Mouse (Mus musculus): ENCODE measurements around the gene Fpgt. TPM values are rescaled to one million over a fixed set of nuclear protein-coding genes. Genes with fewer than 3 reads are reported as not detected.

Gene Fpgt
- polyA plus RNA-seq (2012): 0.28 and 1.2 TPM in 2 replicates

DNA sequence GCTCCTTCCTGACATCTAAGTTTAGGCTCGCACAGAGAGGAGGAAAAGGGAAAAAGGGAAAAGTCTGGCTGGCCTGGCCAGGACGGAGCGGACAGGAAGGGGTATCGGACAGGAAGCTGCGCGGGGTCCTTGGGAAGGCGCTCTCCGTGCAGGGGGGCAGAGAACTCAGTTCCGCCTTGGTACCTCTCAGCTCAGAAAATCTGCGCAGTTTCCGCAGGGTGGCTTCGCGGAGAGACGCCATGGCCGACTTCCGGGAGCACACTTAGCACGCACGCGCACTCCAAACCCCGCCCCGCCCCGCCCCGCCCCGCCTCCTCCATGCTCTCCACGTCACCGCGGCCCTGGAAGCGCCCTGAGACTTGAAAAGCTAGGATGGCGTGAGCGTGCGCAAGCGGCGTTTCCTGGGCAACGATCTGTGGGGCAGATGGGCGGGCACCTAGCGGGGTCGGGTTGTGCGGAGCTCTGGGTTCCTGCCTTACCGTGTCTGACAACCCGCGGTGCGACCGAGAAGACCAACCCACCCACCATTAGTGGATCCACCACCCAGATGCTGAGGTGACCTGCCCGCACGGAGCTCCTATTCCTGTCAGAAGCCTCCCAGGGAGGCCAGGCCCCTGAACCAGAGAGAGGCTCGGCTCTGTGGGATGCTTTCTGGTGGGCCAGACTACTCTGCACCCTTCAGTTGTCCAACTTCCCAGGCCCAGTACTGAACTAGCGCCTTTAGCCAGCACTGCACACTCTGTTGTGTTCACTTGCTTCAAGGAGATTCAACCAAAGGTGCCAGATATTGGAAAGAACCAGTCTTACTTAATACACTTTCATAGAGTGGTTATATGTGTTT, at the start of gene Fpgt, which contains the start of gene Lrriq3:
Gene Fpgt (minus strand): TSS at position 288 of the 841 bp plus-strand sequence.
Gene Lrriq3 (plus strand): TSS at position 319 of the 841 bp plus-strand sequence.
- TF ChIP-seq GATA1 (IDR thresholded peaks at IDR 0.05; ENCODE audit: low read length): no peak

DNA sequence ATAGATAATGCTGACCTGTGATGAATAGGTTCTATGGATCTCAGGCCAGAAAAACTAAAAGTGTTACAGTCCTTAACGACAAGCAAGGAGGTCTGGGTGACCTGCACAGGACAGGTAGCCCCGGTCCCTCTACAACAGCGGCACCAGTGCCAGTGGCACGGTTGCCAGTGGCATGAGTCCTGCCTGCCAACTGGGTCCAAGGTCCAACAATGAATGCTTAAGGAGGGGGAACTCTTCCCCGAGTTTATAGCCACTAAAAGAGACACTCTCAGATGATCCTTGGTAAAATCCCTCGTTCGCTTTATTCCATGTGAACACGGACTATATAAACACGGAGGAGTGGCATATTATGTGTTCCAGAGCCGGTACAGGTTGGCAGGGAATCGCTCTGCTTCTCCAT, 47.8 kb upstream of the Fpgt start:
- TF ChIP-seq GATA1 (IDR thresholded peaks at IDR 0.05; ENCODE audit: low read length): no peak

DNA sequence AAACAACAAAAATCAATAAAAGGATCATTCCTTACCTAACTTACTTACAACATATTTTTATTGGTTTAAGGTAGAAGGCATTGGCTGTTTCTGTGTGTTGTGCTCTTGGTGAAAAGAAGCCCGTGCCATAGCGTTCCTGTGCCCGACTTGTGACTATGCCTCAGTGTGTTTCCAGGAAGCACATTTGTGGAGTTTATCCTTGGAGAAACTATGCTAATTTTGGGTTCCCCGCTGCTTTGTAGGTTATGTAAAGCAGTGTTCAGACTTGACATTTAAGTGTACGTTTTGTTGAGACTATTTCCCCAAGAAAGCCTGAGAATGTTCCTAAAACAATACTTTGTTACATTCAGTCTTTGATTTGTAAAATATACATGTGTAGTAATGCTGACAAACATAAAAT, 44.5 kb upstream of the Fpgt start:
- no peak for TF ChIP-seq GATA1 (IDR thresholded peaks at IDR 0.05; ENCODE audit: low read length)

DNA sequence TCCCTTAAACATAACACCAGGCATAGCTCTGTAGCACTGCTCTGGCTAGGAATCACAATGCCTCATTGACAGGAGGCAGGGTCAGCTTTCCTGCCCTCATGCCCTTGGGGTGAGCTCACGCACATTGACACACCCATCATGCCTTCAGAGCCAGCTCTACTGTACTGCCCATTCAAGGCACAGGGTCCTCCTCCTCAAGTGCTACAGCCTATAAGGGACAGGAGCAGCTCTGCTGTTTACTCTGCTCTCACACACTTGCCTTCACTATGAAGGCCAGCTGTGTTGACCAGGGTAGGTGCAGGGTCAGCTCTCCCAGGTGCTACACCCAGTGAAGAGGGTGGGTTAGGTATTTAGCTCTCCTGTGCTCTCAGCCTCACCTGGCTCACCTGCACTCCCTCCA, 12.8 kb upstream of the Fpgt start:
- TF ChIP-seq GATA1 (IDR thresholded peaks at IDR 0.05; ENCODE audit: low read length): no peak

DNA sequence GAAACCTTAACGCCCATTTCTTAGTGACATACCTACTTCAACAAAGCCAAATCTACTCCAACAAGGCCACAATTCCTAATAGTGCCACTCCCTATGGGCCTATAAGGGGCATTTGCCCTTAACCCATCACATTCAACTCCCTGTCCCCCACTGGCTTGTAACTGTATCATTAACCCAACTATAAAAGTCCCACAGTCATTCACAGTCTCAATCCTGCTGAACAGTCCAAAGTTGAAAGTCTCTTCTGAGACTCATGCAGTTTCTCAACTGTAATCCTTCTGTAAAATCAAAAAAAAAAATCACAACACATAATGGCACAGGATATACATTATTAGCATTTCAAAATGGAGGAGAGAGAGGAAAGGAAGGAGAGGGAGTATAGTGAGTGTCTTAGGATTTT, 6.1 kb upstream of the Fpgt start:
- no peak for TF ChIP-seq GATA1 (IDR thresholded peaks at IDR 0.05; ENCODE audit: low read length)

DNA sequence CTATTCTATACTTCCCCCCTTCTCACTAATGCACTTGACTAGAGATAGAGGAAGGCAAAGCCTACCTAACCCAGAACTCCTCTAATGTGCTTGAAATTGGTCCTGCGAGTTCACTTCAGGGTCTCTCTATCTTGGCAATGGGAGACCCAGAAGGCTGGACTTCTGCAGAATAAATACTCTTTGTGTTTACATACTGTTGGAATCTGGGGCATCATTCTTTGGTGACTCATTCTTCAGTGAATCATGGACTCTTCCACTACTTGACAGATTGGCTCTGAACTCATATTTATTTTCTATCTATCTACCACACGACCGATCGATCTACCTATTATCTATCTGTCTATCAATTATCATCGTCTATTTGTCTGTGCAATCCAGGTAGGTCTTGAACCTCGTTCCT, 1.1 kb downstream of the Fpgt start:
- no peak for TF ChIP-seq GATA1 (IDR thresholded peaks at IDR 0.05; ENCODE audit: low read length)

DNA sequence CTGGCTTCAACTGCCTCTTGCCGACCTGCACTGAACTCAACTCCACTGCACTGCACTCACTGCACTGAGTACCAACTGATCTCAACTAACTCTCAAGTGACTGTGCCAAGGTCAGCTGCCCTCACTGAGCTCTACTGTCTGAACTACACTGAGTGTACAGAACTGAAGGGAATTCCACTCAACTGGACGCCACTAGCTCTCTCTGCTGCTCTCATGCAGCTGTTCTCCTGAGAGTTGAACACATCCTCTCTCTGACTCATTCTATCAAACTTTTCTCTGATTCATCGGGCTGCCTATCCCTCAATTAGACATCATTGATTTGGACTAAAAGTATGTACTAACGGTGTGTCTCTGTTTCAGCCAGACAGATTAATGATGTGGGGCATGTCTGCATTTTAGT, 15.3 kb downstream of the Fpgt start:
- no peak for TF ChIP-seq GATA1 (IDR thresholded peaks at IDR 0.05; ENCODE audit: low read length)

DNA sequence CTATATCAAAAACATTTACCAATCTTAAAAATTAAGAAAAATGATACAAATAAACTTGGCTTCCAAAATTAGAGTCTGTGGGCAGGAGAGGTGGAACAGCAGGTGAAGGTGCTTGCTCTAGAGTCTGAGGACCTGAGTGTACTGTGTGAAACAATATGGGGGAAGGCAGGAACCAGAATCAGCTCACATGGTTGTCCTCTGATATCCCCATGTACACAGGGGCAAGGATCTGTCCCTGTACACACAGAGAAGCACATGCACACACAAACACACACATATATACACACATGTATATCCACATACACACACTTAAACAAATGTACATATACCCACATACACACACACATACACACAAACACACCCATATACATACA, 33.8 kb downstream of the Fpgt start:
- TF ChIP-seq GATA1 (IDR thresholded peaks at IDR 0.05; ENCODE audit: low read length): no peak

DNA sequence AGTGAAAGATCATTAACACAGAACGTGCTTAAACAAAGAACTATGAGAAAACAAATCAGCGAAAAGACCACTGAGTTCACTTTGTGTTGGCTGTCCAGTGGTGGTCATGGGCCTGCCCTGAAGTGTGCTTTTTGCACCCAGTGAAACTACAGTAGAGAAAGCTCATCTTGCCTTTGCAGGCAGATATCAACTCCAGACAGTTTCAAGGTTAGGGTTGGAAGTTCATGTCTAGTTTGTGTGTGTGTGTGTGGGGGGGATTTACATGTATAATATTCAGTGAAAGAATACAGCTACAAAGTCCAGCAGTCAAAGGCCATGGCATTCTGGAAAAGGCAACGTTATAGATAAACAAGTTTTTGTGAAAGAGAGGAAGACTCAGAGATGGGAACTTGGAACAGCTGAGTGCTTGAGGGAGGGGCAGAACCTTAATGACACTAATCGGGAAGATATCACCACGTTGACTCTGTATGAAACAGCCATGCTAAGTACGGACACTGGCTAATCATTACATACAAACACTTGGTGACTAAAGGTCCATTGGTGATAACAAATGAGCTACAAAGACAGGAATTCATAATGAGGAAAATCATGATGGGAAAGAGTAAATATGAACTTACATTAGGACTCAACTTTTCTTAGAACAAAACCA, 34.3 kb downstream of the Fpgt start:
- no peak for TF ChIP-seq GATA1 (IDR thresholded peaks at IDR 0.05; ENCODE audit: low read length)

DNA sequence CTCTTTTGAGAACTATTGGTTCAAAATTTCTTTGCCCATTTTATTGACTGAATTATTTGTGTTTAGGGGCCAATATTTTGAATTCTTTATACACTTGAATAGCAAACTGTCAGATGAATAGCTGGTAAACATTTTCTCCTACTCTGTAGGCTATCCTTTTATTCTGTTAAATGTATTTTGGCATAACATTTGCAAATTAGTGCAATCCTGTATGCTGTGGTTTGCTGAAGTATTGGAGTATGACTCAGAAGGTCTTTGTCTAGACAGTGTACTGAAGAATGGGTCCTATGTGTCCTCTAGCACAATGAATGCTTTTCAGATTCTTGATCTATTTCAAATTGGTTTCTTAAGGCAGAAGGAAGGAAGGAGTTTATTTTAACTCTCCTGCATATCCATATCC, 35.6 kb downstream of the Fpgt start:
- TF ChIP-seq GATA1 (IDR thresholded peaks at IDR 0.05; ENCODE audit: low read length): no peak

DNA sequence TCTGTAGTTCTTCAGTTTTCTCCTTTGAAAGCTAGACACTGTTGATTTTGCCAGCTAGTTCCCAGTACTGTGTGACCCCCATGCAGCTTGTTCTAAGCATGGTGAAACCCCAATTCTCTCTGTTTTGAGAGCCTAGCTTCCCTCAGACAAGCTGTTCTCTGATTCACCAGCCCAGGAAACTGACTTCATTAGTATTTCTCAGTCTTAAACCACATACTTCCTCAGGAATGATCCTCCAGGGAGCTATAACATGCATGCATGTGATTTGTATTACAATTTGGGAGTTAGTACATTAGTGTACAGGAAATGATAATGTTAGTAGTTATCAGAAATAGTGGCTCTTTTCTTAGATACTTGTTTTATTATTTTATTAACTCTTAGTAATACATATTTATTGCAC, 36.6 kb downstream of the Fpgt start:
- no peak for TF ChIP-seq GATA1 (IDR thresholded peaks at IDR 0.05; ENCODE audit: low read length)

DNA sequence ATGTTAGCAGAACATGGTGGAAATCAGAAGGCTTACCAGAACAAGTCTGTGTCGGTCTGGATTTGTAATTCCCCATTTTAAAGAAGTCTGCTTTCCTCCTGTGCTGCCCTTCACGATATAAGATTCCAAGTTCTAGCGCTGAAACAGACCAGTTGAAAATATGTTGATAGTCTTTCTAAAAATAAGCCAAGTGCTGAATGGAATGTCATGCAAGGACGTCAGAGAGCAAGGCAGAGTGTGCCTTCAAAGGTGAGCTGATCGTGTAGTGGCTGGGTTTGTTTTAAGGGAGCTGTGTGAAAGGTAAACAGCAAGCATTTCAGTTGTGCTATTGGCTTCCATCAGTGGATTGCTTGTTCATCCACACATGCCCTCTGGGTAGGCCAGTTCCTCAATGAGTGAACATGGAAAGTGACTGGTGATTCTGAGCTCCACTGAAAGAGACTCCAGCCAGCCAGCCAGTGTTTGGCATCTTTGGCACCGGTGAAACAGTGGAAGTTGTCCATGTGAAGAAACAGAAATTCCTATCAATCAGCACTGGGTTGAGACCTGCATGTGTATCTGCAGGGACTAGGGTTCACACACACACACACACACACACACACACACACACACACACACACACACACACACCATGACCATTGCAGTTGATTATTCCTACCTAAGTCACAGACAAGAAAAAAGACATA, 37.8 kb downstream of the Fpgt start, which contains the start of gene Tnni3k:
Gene Tnni3k (minus strand): TSS at position 177 of the 686 bp plus-strand sequence.
- TF ChIP-seq GATA1 (IDR thresholded peaks at IDR 0.05; ENCODE audit: low read length): no peak

DNA sequence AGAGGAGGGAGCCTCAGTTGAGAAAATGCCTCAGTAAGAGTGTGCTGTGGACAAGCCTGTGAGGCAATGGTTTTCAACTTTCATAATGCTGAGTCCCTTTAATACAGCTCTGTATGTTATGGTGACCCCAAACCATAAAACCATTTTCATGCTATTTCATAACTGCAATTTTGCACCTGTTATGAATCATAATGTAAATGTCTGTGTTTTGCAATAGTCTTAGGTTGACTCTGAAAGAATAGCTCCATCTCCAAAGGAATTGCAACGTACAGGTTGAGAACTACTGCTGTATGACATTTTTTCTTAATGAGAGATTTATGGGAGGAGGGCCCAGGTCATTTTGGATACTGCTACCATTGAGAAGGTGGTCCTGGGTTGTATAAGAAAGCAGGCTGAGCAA, 40.0 kb downstream of the Fpgt start:
- no peak for TF ChIP-seq GATA1 (IDR thresholded peaks at IDR 0.05; ENCODE audit: low read length)

DNA sequence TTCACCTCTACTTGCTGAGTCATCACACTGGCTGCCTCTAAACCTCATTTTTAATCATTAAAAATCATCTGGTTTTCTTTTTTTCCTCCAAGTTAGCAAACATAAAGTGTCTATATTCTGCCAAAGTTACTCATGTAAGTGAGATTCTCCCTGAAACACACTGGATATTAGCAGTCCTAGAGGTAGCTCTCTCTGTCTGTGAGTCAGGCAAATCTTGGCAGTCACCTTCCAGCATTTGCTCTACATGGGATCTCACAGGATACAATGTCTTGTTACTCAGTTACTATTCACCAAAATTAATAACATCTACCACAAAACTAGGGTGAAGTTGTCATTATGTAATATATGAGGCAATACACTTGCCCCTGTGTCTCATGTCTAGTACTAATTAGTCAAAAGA, 41.2 kb downstream of the Fpgt start:
- TF ChIP-seq GATA1 (IDR thresholded peaks at IDR 0.05; ENCODE audit: low read length): no peak

DNA sequence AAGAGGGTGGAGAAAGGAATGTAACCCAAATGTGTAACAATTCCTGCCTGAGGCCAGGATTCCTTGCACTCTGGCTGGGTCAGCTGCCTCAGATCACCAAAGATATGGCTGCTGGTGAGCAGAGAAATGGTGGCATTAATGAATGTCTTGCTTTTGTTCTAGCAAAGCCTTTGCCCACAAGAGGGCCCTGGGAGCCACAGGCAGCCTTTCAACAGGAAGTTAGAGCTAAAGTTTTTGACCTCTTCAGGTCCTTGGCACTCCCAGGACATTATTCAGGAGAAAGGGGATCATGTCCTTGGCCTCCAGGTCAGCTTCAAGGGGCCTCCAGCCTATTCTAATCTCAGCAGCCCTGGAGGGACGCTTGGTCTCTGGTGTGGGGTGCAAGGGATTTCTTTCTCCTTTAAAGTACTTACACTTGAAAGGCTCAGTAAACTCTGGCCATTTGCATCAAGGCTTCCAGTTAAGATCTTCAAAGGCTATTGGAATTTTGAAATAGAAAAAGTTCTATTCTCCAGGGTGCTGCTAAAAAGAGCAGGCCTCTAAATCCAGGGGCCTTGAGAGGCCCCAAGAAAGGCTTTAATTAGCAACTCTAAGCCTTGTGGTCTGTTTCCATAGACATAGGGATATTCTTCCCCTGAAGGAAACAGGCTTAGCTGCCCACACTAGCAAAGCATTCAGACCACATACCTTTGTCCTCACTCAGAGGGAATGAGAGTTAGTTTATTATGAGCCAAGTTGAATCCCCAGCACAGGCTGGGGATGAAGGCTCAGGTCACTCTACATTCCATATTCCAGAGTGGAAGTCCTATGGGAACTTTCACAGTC, 54.0 kb downstream of the Fpgt start:
- no peak for TF ChIP-seq GATA1 (IDR thresholded peaks at IDR 0.05; ENCODE audit: low read length)

Other genes with a start within 250 kb of the Fpgt start
- gene Tnni3k, start 38.0 kb downstream of the Fpgt start, polyA plus RNA-seq (2012): not detected in 2 replicates
- 0.13 and 0.14 TPM in 2 replicates for gene Lrriq3, start within 50 bp of the Fpgt start, polyA plus RNA-seq (2012)